Mouse (Mus musculus) spleen, adult 2 months (tissue): ENCODE data around the gene Baiap2l1.

Experiments used
- CTCF ChIP-seq: fragments of 200-500 bp; IDR thresholded peaks from 2 replicates; pipeline ENCODE4 v1.5.1; 2011; ENCODE audit warnings: mild to moderate bottlenecking, inconsistent platforms; ENCODE audit not compliant: insufficient read depth, insufficient read length, insufficient replicate concordance; ENCODE audit errors: extremely low read depth
- POLR2A ChIP-seq: fragments of 200-500 bp; IDR thresholded peaks from 2 replicates; pipeline ENCODE4 v1.6.1; 2011; ENCODE audit warnings: low read depth, low read length, inconsistent platforms

DNA sequence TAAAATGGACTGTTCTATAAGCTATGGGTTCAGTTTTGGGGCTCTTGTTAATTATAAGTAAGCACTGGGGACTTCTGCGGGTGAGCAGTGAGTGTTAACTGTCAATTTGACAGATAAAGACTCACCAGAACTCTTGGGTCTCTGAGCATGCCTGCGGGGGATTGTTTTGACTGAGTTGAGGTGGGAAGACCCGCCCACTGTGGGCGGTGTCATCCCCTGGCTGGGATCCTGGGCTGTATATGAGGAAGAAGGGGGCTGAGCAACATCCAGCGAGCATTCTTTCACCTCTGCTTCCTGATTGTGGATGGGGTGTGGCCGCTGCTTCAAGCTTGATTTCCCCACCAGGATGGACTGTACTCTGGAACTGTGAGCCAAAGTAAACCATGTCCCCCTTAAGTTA lies 123.7 kb downstream of the Baiap2l1 start:
- TF ChIP-seq CTCF = no peak
- TF ChIP-seq POLR2A = no peak
